Comparison of ENCODE assay signal across 25 mouse cellular contexts in genomic region chr14:105722923-105723322, GRCm38 (mm10).
DNase-seq lines count a peak whose midpoint lies in the region; ATAC-seq lines count a peak whose summit lies in the region.
"Had no signal": no experiment of that assay in that cellular context is flagged by ENCODE, and none has a peak within 500 bp of the region (broad histone marks: within the 10 kb centered on the region; RNA-seq: fewer than 3 reads in every experiment).

No protein-coding gene starts in this region.

- H3K4me2 ChIP-seq in kidney, embryonic 14.5 days (replicated peaks; ENCODE audit: low read depth, low read length) = no peak overlapping the region
- H3K4me2 ChIP-seq in lung, embryonic 16.5 days (ENCODE audit: low read depth, low read length) = no peak overlapping the region
- H3K4me2 ChIP-seq: forebrain, embryonic 13.5 days; heart, embryonic 12.5 days; heart, embryonic 15.5 days; hindbrain, embryonic 13.5 days had no signal

- 77% methylated on average over 2 of the region's 2 CpGs for WGBS in kidney, embryonic 14.5 days
- 51% methylated on average over 2 of the region's 2 CpGs for WGBS in lung, embryonic 16.5 days

- no peaks in the 10 kb centered on the region for H3K27me3 ChIP-seq in kidney, embryonic 14.5 days (ENCODE audit: control insufficient read depth, insufficient read depth, low read length)
- no peaks in the 10 kb centered on the region for H3K27me3 ChIP-seq in lung, embryonic 16.5 days (ENCODE audit: control insufficient read depth, insufficient read depth, low read depth, low read length)
- H3K27me3 ChIP-seq: forebrain, embryonic 13.5 days; heart, embryonic 12.5 days; heart, embryonic 15.5 days; hindbrain, embryonic 13.5 days had no signal

- no peak for DNase-seq in kidney, postnatal 25 days
- DNase-seq in kidney, postnatal 14 days = peak; percentile 22
- no peak for DNase-seq in kidney, adult 9 months
- no peak for DNase-seq in lung, postnatal 14 days
- DNase-seq: adrenal gland, adult 2 months; adrenal gland, postnatal 14 days; cerebellum, adult 11 months; cerebellum, adult 2 months; cerebellum, adult 9-11 months; cerebellum, postnatal 25 days; gastrocnemius, postnatal 10 days; gastrocnemius, postnatal 36 days; heart, postnatal 10 days; heart, postnatal 36 days had no signal

- H3K4me3 ChIP-seq in kidney, embryonic 14.5 days (ENCODE audit: low read length) = no peak overlapping the region
- no peak overlapping the region for H3K4me3 ChIP-seq in lung, embryonic 16.5 days (ENCODE audit: low read length)
- H3K4me3 ChIP-seq: forebrain, embryonic 10.5 days; forebrain, embryonic 13.5 days; heart, embryonic 12.5 days; heart, embryonic 15.5 days; hindbrain, embryonic 10.5 days; hindbrain, embryonic 13.5 days had no signal

- H3K9me3 ChIP-seq in kidney, embryonic 14.5 days (ENCODE audit: control insufficient read depth, low read length) = no peaks in the 10 kb centered on the region
- no peaks in the 10 kb centered on the region for H3K9me3 ChIP-seq in lung, embryonic 16.5 days (ENCODE audit: control insufficient read depth, low read length)
- H3K9me3 ChIP-seq: forebrain, embryonic 10.5 days; forebrain, embryonic 13.5 days; heart, embryonic 12.5 days; heart, embryonic 15.5 days; hindbrain, embryonic 10.5 days; hindbrain, embryonic 13.5 days had no signal

- H3K4me1 ChIP-seq in kidney, embryonic 14.5 days (ENCODE audit: control insufficient read depth, insufficient read depth, low read length) = no peaks in the 10 kb centered on the region
- H3K4me1 ChIP-seq in lung, embryonic 16.5 days (replicated peaks; ENCODE audit: control insufficient read depth, insufficient read depth, low read length) = peaks cover 4% of the 10 kb centered on the region; the same call in 1 of the 2 replicates
- H3K4me1 ChIP-seq: forebrain, embryonic 13.5 days; heart, embryonic 12.5 days; heart, embryonic 15.5 days; hindbrain, embryonic 13.5 days had no signal

- peak; percentile 79; the same call in 1 of the 2 replicates for ATAC-seq in kidney, embryonic 14.5 days (ENCODE audit: low FRiP score, low TSS enrichment)
- ATAC-seq in lung, embryonic 16.5 days (ENCODE audit: low read depth) = 0 out of 2 replicates have a peak, but pooled peaks have one; percentile 64
- ATAC-seq: CD4-positive, CD25-positive, alpha-beta regulatory T cell, adult 4 months; forebrain, embryonic 13.5 days; forebrain, embryonic 16.5 days; hindbrain, embryonic 16.5 days had no signal

- H3K9ac ChIP-seq in kidney, embryonic 14.5 days (ENCODE audit: low read depth, low read length) = no peak overlapping the region
- H3K9ac ChIP-seq in lung, embryonic 16.5 days (ENCODE audit: low read length) = no peak overlapping the region
- H3K9ac ChIP-seq: forebrain, embryonic 13.5 days; heart, embryonic 12.5 days; heart, embryonic 15.5 days; hindbrain, embryonic 13.5 days had no signal

- no peaks in the 10 kb centered on the region for H3K36me3 ChIP-seq in kidney, embryonic 14.5 days (ENCODE audit: control insufficient read depth, insufficient read depth, low read length)
- no peaks in the 10 kb centered on the region for H3K36me3 ChIP-seq in lung, embryonic 16.5 days (ENCODE audit: control insufficient read depth, insufficient read depth, low read length)
- H3K36me3 ChIP-seq: forebrain, embryonic 10.5 days; heart, embryonic 12.5 days; heart, embryonic 15.5 days; hindbrain, embryonic 10.5 days; hindbrain, embryonic 13.5 days had no signal

- no peak overlapping the region for H3K27ac ChIP-seq in kidney, embryonic 14.5 days (ENCODE audit: low read depth, low read length)
- H3K27ac ChIP-seq in lung, embryonic 16.5 days (ENCODE audit: low read length) = no peak overlapping the region
- H3K27ac ChIP-seq: forebrain, embryonic 10.5 days; forebrain, embryonic 13.5 days; heart, embryonic 15.5 days; hindbrain, embryonic 10.5 days; hindbrain, embryonic 13.5 days had no signal
